Mouse (Mus musculus) heart, postnatal 10 days (tissue): ENCODE results near the gene Dazap1. TPM values are rescaled to one million over a fixed set of nuclear protein-coding genes. Genes with fewer than 3 reads are reported as not detected.
"Not testable (repeated sequence)": the region's sequence is repeated elsewhere in the genome, so short reads cannot be mapped to it uniquely, and the experiment has no call there.

ENCODE experiments used
- DNase-seq, 2 experiments: peaks; one replicate each; pipeline ENCODE4 v3.0.0; 2021
- intact Hi-C: fragments of 180-260 bp; cut with DNase I; formaldehyde crosslinking; loops from one replicate; pipeline ENCODE4 v1.15.1; 2025
- total RNA-seq, 2 experiments: library from RNA; stranded (reverse); gene quantifications; 2 replicates each; pipeline ENCODE4 v1.2.3; 2021

Dazap1 gene
- 10 to 100 TPM; 86.4 to 95.4 TPM for total RNA-seq

GRCm38 (mm10) chr10:80260642-80261584 lies at the start of gene Dazap1, which contains the start of gene Gamt:
TSS of gene Dazap1 (plus strand) at chr10:80261486.
TSS of gene Gamt (minus strand) at chr10:80261012.
- intact Hi-C loops: no loop called here

GRCm38 (mm10) chr10:80211547-80212103 lies 49.7 kb upstream of the Dazap1 start:
- intact Hi-C loops, DNase-seq: not testable (repeated sequence)

More at GRCm38 (mm10) chr10:80260642-80261584, at the start of gene Dazap1, which contains the start of gene Gamt:
- DNase-seq: peak; percentile 98 to 99

GRCm38 (mm10) chr10:80215048-80215772 lies 46.1 kb upstream of the Dazap1 start:
- intact Hi-C loops: no loop called here
- peak in 1 of 2 experiments; percentile 11 for DNase-seq

GRCm38 (mm10) chr10:80220676-80221075 lies 40.6 kb upstream of the Dazap1 start:
- intact Hi-C loops: no loop called here
- no peak for DNase-seq

GRCm38 (mm10) chr10:80223137-80223536 lies 38.1 kb upstream of the Dazap1 start:
- intact Hi-C loops, DNase-seq: not testable (repeated sequence)

- intact Hi-C loops: no loop called here
- no peak for DNase-seq
Observed at GRCm38 (mm10) chr10:80226071-80226415, 35.2 kb upstream of the Dazap1 start.

- peak; percentile 99 for DNase-seq
- intact Hi-C loops: no loop called here
Observed at GRCm38 (mm10) chr10:80226416-80227165, 34.7 kb upstream of the Dazap1 start, which contains the start of gene Mum1. TSS of gene Mum1 (plus strand) at chr10:80226434.

GRCm38 (mm10) chr10:80227166-80227539 lies 34.1 kb upstream of the Dazap1 start:
- intact Hi-C loops: no loop called here
- DNase-seq: no peak

- DNase-seq: no peak
- intact Hi-C loops: no loop called here
Observed at GRCm38 (mm10) chr10:80227877-80228775, 33.2 kb upstream of the Dazap1 start.

GRCm38 (mm10) chr10:80236145-80236825 lies 25.0 kb upstream of the Dazap1 start:
- no peak for DNase-seq
- intact Hi-C loops: no loop called here

GRCm38 (mm10) chr10:80237020-80237419 lies 24.3 kb upstream of the Dazap1 start:
- intact Hi-C loops: no loop called here
- DNase-seq: no peak

- intact Hi-C loops: no loop called here
- no peak for DNase-seq
Observed at GRCm38 (mm10) chr10:80238306-80238705, 23.0 kb upstream of the Dazap1 start.

- intact Hi-C loops: no loop called here
- no peak for DNase-seq
Observed at GRCm38 (mm10) chr10:80239791-80240190, 21.5 kb upstream of the Dazap1 start.

- intact Hi-C loops: no loop called here
Observed at GRCm38 (mm10) chr10:80242088-80242487, 19.2 kb upstream of the Dazap1 start.

GRCm38 (mm10) chr10:80242607-80243006 lies 18.7 kb upstream of the Dazap1 start:
- intact Hi-C loops: no loop called here
- DNase-seq: no peak

More at GRCm38 (mm10) chr10:80242088-80242487, 19.2 kb upstream of the Dazap1 start:
- no peak for DNase-seq

GRCm38 (mm10) chr10:80244791-80245399 lies 16.4 kb upstream of the Dazap1 start:
- DNase-seq: peak in 1 of 2 experiments; percentile 38
- intact Hi-C loops: loop anchor here (1.0 kb wide), 2 partner anchors 46 to 70 kb away; no protein-coding TSS in a partner anchor

- DNase-seq: peak; percentile 87 to 92
Observed at GRCm38 (mm10) chr10:80245600-80245999, 15.7 kb upstream of the Dazap1 start.

GRCm38 (mm10) chr10:80247849-80248248 lies 13.4 kb upstream of the Dazap1 start:
- intact Hi-C loops: no loop called here
- no peak for DNase-seq

More at GRCm38 (mm10) chr10:80245600-80245999, 15.7 kb upstream of the Dazap1 start:
- intact Hi-C loops: loop anchor here (1.0 kb wide), 2 partner anchors 46 to 70 kb away; no protein-coding TSS in a partner anchor
